Mouse (Mus musculus) testis, postnatal 10 days (tissue): ENCODE results near the gene Prpf6.

Experiments
- DNase-seq: peaks from one replicate; pipeline ENCODE4 v3.0.0; 2021; ENCODE audit warnings: low spot score

Gene Prpf6

GRCm38 (mm10) chr2:181580131-181580772, 11.4 kb upstream of the Prpf6 start:
- DNase-seq: peak; percentile 26

DNA sequence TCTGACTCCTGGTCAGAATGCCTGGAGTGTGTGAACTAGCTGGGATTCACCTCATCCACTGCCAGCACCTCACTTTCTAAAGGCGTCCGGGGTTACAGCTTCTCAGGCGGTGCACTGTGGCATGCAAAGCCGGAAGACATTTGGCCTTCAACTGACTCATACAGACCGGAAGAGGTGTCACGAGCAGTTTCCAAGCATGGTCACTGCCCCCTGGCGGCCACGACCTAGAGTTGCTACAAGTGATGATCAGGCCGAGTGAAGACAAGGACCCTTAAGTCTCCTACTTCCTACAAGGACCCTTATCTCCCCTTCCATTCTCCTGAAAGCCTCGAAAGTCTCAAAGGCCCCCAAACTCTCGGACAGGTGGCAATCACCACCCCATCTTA, 10.7 kb upstream of the Prpf6 start:
- peak; percentile 83 for DNase-seq

DNA sequence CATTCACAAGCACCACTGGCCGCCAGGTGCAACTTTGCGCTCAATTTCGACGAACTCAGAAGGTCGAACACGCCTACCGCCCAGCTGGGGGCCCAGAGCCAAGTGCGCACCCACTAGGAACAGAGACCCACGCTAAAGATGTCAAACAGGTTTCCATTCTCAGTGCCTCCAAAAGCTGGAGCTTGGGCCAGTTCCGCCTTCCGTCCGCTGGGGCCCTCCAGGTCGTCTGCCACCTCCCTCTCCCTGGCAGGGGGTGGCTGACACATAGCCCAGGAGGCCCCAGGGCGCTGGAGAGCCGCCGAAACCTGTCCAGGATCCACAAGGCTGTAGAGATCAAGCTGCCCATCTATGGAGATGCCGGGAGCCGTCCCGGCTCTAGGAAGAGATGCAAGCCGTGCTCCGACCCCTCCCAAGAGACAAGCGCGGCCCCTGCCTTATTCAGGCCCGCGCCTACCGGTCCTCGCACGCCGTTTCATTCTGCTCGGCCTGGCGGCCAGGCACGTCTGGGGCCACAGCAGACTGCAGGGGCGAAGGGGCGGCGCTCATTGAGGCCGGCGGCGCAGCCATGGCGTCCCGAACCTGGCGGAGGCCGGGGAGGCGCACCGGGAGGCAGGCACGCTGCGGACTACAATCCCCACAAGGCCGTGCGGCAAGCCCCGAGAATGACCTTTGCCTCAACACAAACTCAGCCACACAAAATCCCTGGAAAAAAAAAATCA, 10.1 kb upstream of the Prpf6 start:
- DNase-seq: peak; percentile 88

DNA sequence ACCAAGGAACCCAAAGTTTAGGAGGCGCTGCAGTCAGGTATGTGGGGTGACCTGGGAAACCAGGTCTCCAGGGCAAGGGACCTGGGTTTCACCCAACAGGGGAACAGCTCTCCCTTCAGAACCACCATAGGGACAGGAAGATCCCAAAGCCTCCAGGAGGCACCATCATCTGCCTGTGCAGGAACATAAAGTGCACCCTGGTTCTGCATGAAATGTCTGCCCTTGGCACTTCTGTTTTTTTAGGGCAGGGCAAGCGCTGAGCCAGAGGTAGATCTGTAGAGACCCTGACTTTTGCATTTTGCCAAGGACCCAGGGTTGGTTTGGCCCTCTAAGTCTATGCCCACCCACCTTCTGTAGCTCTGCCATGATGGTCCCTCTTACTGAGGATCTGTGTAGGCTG, 9.3 kb upstream of the Prpf6 start:
- DNase-seq: no peak

GRCm38 (mm10) chr2:181582939-181583338, 8.7 kb upstream of the Prpf6 start:
- peak; percentile 36 for DNase-seq

- peak; percentile 35 for DNase-seq
Measured at GRCm38 (mm10) chr2:181583460-181584257, 8.0 kb upstream of the Prpf6 start.

- no peak for DNase-seq
Measured at GRCm38 (mm10) chr2:181584411-181584942, 7.2 kb upstream of the Prpf6 start, which contains the start of gene Uckl1. TSS of gene Uckl1 (minus strand) at chr2:181584892.

DNA sequence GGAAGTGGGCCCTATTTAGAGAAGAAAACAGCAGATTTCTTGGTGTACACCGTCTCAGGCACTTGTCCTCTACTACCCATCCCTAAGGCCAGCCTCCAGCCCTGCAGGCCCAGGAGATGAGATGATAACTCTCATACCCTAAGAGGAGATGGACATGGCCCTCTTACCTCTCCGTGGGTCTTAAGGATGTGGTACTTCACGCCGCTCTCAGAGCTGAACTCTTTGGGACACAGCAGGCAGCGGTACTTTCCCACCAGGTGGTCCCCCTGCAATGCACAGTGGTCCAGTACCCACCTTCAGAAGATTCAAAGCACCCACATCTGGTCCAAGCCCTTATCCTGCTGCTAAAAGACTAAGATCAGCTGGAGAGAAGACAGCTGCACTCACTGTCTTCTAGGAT, 6.2 kb upstream of the Prpf6 start:
- DNase-seq: peak; percentile 33

DNA sequence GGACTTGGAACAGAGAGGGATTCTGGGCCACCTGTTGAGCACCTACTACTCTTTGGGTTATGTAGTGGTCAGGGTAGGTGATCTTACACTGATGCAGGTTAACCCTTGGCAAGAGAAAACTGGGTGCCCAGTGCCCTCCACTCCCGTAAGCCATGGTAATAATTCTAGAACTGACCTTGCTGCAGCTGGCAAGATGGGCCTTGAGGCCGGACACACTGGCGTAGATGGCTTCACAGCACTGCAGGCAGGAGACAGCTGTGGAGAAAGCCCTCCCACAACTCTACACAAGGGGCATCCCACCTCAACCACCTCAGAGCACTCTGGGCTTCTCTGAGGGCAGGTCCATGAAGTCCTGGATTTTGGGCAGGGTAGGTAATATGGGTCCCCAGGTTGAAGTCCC, 5.5 kb upstream of the Prpf6 start:
- peak; percentile 34 for DNase-seq

- peak; percentile 43 for DNase-seq
Measured at GRCm38 (mm10) chr2:181587796-181588195, 3.9 kb upstream of the Prpf6 start.

DNA sequence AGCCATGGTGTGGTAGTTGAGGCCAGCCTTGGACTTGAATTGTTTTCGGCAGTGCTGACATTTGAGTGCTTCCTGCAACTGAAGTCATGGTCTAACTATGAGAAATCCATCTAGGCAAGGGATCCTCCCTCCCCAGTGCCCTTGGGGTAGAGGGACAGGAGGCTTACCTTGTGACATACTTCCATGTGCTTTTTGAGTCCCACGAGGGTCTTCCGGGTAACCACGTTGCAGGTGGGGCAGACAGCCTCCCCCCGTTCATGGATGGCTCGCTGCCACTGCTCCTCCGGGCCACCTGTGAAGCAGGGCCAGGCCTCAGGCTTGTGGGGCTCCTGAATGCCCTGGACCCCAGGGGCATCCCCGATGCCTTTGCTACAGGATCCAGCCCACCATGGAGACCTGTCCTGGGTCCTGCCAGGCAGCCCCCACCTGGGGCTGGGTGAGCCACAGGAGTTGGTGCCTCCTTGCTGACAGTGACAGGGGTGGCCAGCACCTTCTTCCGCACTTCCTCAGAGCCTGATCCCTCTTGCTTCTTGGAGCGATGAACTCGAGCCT, 3.4 kb upstream of the Prpf6 start:
- DNase-seq: peak; percentile 42

- peak; percentile 29 for DNase-seq
Measured at GRCm38 (mm10) chr2:181589011-181589731, 2.5 kb upstream of the Prpf6 start.

DNA sequence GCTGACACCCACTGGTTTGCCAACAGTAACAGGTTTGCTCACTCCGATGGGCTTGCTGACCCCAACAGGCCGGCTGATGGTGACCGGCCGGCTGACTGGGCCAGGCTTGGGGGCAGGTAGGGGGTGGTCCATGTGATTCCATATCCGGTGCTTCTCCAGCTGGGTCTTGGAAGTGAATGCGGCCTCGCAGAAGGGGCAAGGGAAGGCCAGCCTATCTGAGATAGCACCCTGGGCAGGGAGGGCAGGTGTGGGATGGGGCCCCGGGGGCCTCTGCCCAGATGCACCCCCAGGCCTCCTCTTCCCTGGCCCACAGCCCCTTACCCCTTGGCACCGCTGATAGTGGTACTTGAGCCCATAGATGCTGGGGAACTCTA, 1.9 kb upstream of the Prpf6 start:
- peak; percentile 42 for DNase-seq

- DNase-seq: peak; percentile 32
Measured at GRCm38 (mm10) chr2:181590471-181590870, 1.2 kb upstream of the Prpf6 start.

DNA sequence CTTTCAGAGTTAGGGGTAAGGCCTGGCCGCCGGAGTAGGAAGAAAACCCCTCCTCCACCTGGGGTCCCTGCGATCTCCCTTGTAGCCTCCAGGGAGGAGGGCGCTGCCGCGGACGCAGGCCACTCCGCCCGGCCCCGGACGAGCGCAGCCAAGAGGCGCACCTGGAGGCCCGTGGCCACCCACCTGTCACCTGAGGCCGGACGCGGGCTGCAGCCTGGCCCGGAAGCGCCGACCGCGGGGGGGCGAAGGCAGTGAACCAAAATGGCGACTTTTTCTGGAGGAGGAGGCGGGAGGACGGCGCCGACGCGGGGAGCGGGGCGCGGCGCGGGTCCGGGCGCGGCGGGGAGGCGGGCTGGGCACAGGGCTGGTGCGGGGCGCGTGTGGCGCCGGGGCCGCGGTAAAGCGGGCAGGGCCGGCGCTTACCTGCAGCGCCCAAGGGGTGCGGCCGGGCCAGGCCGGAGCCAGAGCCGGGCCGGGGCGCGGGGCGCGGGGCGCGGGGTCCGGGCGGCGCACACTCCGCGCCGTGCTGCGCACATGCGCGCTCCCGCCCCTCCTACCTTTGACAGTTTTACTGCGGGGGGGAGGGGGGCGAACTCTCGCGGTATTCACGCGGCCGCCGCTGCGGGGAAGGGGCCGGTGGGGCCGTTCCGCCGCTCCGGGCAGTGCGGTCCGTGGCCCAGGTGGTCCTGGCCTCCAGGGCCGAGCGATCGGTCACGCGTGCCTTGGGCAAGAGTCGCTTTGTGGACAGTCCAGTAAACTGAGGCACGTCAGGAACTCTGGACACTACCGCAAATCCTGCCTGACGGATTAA, 768 bp downstream of the Prpf6 start, which contains the start of gene Zfp512b:
Zfp512b (minus strand) TSS at position 573 of the 811 bp plus-strand sequence.
- peak; percentile 85 for DNase-seq

- peak; percentile 69 for DNase-seq
Measured at GRCm38 (mm10) chr2:181593042-181593421, 1.4 kb downstream of the Prpf6 start.

- DNase-seq: no peak
Measured at GRCm38 (mm10) chr2:181593937-181594336, 2.3 kb downstream of the Prpf6 start.

DNA sequence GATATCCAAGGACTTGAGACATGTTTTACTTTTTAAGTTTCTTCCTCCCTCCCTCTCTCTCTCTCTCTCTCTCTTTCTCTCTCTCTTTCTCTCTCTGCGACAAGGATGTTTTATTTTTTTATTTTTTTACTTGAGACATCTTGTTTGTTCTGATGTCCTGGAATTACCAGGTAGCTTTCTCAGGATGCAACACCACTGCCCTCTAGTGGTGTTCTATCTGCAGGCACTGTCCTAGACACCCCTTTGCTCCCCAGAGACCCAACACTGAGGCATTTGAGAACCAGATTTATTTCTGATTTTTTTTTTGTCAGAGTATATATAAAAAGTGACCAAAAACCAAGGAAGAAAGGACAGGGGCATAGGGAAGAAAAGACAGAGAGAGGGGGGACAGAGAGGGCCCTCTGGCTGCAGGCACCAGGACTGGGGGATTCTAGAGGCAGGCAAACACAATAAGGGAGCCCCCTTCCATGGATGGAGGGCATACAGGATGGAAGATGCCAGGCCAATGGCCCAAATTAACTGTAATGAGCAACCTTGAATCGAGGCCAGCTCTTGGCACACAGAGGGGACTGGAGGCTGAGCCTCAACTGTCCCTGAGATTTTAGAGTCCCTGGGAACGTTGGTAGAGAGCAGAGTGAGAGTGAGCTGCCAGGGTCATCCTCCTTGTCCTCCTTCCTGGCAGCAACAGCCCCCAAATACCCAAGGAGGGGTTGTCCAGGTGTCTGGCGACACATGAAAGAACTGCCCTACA, 3.5 kb downstream of the Prpf6 start:
- DNase-seq: peak; percentile 44

DNA sequence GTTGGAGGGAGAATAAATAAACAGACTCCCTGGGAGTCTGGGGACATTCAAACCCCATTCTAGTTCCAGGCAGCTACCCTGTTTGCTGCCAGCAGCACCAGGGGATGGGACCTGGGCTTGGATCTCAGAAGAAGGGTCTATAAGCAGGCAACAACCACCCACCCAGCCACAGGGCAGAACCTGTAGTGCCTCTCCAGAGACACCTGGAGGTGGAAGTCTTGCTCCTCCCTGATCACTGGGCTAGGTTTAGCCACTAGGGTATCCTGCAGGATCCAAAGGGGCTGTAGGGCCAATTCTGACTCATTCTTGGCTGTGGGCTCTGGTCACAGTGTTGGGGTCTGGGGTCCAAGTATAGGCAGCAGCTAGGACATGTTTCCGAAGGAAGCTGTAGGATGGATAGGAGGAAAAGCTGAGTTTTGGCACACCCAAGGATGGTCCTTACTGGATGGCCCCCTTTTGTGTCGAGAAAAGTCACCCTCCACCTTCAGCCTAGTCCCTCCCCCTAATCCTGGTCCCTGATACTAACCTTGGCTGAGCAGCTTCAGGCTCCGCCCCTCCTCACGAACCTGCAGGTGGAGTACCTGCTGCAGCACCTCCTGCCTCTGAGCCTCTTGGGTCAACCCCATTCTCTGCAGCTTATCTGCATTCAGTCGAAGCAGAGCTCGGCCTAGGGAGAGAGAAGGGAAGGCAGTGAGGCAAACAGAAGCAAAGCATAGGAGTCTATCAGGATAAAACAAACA, 4.7 kb downstream of the Prpf6 start:
- no peak for DNase-seq
